Mouse (Mus musculus): ENCODE measurements around the gene Arhgap25.
"Not testable (repeated sequence)": the region's sequence is repeated elsewhere in the genome, so short reads cannot be mapped to it uniquely, and the experiment has no call there.

The Arhgap25 gene

DNA sequence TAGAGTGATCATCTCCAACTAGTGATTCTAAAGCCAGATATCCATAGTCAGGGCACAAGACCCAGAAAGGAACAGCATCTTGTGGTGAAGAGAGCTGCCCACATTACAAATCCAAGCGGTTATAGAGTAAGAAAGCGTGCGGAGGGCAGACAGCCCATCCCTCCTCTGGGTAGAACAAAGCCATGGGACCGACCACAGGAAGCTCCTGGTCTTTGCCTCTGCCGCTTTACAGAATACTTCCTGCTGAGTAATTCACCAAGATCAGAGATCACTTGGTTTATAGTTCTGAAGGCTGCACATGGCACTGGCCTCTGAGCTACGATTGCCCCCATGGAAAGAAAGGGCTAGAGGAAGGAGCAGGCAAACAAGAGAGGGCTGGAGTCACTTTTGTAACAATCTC is 30.6 kb downstream of the Arhgap25 start:
- no peak for DNase-seq

DNA sequence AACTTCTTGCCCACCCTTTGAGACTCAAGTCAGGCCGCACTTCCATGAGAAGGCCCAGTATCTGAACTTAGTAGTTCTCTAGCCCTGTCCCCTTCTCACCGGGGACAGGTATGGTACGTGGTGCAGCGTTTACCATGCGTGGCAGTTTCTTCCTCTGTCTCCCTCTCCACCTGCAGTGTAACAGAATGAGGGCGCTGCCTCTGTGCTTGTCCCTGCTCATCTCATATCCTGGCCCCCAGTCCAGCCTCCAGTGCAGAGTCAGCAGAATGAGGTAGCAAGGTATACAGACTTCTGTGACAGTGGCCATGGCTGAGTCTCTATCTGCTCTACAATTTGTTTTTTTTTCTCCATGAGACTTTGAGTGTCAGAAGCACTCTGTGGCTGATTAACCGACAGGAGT is 32.4 kb downstream of the Arhgap25 start:
- no peak for DNase-seq

DNA sequence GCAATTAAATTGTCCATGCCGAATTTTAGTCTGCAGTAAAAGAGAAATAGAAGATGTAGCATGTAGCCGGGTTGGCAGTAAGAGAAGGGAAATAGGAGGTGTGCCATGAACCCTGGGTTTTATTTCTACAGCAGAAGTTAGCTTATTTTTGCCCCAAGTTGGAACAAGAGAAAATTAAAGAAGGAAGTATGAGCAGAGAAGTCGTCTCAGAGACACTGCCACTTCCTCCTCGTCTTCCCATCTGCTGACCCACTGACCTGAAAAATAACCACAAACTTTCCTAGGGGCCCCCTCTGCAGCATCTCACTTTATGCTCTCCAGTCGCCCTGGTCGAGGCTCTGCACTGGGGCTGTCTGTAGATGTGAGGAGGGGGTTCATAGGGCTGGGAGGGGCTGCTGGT is 33.3 kb downstream of the Arhgap25 start:
- no peak for DNase-seq

DNA sequence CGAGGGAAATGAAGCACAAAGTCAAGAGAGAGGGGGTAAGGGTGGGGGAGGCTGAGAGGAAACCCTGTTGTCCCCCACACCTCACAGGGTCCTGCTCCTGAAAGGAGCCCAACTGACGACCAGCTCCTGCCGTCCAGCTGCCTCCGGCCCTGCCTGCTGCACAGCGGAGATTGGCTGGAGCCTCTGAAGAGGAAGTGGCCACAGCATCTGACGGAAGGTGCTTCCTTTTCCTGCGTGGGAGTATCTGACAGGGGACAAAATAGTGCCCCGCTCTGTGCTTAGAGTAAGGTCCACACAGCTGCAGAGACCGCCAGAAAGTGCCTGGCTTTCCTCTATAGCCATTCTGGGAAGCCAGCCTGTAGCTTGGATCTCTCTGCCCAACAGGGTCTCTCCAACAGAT is 36.9 kb downstream of the Arhgap25 start:
- no peak for DNase-seq

DNA sequence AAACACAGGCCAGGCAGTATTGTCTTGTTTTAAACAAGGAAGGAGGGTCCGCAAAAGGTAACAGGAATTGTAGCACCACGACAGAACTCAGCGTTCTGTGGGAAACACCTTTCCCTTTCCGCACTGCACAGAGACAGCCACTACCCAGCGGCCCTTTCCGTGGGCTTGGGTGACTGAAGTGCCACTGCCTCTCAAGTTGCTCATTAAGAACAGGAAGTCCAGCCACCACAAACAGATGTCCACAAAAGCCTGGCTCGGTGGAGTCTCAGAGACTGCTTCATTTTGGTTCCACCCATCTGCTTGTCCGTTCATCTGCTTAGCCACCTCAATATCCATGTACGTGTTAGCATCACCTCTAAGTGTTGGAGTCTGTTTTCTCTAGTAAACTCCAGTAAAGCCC is 38.7 kb downstream of the Arhgap25 start:
- DNase-seq = no peak

DNA sequence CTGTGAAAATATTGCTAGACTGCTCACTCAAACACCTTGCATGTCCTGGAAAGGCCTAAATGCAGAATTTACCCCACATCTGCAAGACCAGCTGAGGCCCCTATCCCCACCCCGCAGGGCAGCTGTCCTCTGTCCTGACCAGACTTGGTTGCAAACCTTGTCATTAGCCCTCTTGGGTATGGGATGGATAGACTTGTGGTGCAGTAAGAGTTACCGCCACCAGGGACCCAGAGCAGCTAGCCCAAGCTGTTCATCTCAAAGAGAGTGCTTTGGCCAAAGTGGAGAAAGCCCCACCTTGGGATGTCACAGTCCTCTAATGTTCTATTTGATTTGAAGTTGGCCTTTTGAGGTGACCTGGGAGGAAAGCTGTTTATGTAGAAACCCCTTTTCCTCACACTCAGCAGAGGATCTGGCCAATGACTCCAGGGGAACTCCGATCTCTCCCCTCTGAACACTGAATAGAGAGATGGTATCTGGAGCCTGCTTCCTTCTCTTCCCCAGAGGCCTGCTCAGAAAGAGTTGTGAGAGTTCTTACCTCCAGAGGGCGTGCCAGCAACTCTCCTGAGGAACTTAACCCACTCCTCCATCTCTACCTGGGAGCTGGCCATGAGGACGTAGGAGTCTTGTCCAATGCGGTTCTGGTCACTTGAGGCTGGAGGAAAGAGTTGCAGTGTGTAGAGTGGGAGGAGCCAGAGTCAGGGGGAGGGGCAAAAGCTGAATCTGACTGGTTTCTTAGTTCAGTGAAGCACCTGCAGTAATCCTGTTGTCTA is 45.2 kb downstream of the Arhgap25 start:
- no peak for DNase-seq

DNA sequence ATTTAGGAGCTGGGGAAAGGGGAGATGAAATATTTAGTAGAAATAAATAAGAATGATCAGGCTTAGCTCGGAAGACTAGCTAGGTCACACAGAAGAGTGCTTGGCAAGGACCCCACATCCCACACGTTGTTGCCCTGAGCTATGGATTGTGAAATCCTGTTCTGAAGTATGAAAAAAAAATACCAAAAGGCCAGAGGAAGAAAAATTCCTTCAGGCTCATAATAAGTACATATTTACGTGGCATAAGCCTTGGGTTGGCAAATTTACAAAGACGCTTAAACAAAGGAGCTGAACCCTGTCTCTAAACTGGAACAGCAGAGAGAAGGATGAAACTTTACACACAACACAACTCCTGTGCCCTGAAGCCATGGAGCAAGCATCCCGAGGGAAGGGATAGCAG is 48.3 kb downstream of the Arhgap25 start:
- no peak for DNase-seq

DNA sequence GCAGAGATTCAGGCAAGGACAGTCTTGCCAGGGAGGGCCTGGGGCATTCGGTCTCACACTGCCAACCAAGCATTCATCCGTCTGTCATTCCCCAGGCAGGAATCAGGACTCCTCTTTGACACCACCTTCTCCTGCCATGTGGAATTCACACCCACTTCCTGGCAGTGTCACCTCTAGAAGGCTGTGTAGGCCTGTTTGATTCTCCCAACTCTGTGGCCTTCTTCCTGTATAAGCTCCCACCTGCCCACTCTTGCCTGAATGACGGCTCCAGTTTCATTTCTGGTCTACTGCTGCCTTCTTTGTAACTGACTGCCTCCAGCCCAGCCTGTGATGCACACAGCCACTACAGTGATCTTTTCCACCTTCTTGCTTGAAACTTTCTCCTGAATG is 49.2 kb downstream of the Arhgap25 start:
- DNase-seq = no peak

DNA sequence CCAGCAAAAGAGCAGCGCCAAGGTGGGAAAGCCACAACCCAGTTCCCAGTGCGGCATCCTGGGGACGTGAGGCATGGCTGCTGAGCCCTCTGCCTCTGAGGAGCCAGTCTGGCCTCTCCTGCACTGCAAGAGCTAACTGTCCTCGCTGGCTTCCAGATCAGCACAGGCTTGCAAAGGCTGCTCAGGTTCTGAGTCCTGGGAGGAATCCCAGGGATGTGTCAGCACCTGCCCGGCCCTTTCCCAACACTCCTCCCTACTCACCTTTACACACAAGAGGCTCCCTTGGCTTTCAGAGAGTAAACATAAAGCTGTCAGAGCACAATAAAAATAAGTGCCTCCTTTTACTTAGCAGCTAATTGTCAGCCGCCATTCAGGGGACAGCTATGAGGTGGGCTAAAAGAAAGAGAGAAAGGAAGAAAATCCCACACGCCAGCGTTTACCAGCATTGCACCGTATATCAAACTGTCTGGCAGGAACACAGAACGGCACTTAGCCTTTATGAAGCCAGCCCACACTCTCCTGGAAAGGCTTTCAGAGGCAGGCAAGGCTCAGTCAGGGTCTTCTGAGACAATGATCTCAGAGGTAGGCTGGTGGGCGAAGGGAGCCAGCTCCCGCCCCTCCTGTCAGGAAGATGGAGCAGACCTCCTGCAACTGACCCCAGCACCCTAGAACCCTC is 49.7 kb downstream of the Arhgap25 start:
- DNase-seq = no peak

DNA sequence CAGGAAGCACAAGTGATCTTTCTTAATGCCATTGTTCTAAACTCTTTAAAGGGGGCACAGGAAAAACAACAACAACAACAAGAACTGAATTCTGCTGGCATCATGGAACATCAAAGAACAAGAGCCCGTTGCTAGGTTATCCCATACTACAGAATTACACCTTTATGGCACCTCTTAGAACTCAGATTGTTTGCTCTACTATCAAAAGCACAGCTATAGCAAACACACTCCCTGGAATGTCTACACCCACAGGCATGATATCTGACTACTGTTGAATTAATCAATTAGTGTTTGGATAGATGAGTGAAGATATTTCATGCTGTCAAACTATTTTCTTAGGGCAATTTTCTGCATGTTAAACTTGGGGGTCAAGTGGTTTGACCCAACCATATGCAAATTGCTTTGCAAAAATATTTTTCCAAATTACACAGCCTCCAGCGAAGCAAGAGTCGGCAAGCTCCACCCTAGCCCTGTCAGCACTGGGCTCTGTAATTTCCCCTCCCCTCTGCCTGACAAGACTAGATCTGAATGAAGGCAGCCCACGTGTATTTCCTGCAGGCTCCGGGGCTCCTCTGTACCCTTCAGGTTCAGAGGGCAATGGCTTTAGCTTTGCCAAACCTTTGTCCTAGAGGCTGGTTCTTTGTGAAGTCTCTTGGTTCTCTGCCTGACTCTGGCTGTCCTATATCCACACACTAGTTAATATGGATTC is 53.6 kb downstream of the Arhgap25 start:
- no peak for DNase-seq

DNA sequence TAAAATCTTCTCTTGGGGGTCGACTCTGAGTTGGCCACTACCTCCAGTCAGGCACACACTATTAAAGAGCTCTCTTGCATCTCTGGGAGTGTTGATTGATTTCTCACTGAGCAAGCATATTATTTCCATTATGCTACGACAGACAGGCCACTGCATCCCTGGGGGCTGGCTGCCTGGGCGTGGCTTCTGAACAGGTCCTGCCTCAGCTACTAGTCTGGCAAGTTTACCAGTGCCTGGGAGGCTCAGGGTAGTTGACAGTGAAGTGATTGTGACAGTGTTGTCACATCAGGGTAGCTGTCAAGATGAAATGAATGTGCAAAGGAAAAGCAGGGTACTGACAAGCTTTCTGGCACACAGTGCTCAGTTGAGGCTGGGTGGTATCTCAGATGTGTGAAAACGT is 54.2 kb downstream of the Arhgap25 start:
- DNase-seq = no peak

DNA sequence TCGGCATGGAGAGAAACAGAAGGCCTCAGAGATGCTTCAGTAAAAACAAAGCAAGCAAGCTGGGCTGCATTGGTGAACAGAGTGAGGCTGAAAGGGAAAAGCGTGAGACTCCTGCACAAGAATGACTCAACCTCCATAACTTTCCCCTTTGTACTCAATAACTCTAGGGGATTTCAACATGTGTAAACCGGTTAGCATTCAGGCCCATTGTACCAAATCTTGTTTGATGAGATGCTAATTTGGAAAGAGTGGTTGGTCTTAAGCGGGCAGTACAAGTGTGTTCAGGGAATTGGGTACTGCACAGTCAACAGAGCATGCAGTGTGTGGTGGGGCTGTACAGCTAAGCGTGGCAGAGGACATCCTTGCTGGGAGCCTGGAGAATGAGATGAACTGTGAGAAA is 57.8 kb downstream of the Arhgap25 start:
- DNase-seq = no peak

DNA sequence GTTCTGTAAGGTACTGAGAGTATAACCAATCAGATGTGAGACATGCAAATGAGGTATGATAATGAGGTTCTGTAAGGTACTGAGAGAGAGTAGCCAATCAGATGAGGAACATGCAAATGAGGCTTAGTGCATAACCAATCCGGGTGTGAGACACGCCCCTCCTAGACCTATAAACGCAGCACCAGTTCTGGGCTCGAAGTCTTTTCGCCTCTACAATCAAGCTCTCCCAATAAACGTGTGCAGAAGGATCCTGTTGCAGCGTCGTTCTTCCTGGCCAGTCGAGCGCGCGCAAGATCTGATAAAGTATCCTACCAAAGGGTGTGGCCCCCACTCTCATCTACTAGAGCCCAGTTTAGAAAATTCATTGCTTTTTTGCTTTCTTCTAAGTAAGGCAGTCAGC is 63.0 kb downstream of the Arhgap25 start:
- DNase-seq = not testable (repeated sequence)

DNA sequence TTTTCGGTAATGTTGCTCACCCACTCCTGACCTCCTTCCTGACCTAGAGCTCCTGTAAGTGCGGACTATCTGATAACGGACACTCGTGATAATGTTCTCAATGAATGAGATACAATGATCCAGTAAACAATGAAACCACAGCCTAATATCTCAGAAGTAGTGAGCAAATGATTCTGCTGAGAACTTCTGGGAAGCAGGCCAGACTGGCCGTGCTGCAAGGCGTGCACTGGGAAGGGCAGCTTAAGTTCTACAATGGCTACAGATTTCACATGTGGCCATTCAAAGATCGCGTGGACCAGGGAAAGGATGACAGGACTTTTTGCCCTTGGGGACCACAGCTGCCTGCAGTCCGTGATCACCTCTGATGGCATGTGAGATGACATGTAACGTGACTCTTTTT is 64.7 kb downstream of the Arhgap25 start:
- DNase-seq = no peak

DNA sequence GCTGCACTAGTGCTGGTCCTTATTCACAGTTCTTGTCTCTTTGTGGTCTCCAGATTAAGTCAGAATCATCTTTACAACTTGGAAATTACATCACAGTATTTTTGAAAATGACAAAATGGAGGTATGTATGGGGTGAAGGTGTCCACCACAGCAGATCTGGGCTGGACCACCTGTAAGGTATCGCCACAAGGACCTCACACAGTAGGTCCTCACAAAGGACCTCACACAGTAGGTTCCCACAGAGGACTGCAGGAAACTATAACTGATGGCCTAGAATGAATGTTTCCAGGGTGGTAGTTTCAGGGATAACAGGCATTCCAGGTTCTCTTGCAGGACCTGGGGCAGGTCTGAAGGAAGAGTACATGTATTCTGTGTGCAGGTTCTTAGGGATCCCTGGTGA is 65.7 kb downstream of the Arhgap25 start:
- no peak for DNase-seq

DNA sequence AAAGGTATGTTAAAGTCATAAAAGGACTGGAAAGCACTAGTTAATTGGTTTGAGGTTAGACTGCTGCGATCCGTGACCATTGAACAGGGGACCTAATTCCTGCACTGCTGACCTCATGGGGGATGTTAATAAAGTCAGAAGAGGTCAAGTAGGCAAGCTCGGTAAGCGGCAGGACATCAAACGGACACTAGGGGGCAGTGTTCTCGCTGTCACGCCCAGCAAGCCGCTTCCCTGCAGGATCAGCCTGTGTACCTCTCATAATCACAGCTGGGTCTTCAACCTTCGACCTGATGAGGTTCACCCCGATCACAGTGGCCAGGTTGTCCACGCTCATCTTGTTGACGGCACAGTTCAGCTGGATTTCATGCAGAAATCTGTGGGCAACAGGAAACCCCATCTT is 66.8 kb downstream of the Arhgap25 start:
- DNase-seq = peak; percentile 24

DNA sequence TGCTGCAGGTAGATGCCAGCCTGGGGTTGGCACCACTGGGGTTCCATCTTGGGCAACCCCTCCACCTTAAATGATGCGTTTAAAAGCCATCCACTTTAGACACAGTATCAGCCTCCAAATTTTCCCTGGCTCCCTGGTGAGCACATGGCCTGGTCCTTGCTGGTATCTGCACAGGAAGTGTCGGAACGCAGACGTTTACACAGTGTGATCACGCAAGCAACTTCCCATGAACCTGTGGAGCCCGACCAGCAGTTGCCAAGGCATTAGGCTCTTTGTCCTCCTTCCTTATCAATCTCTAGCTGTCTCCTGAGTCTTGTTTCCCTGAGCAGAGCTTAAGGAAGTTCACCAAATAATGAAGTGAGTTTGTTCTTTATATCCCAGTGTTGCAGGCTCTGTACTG is 77.6 kb downstream of the Arhgap25 start:
- no peak for DNase-seq

DNA sequence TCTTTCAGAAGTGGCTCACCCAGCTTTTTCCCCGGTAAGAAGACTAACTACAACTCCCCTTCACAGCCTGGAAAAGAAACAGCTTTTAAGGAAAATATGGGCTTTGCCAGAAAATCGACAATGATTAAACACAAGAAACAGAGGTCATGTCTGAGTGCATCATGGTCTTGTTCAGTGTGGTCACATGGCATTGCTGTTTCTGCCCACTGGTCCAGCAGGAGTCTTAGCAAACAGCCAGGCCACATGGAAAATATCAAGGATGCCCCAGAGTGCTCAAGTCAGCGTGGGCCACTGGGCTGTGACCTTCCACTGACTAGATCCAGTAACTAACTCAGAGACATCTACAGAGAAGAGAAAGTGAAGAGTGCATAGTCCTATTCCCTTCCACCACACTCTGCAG is 81.3 kb downstream of the Arhgap25 start:
- no peak for DNase-seq

DNA sequence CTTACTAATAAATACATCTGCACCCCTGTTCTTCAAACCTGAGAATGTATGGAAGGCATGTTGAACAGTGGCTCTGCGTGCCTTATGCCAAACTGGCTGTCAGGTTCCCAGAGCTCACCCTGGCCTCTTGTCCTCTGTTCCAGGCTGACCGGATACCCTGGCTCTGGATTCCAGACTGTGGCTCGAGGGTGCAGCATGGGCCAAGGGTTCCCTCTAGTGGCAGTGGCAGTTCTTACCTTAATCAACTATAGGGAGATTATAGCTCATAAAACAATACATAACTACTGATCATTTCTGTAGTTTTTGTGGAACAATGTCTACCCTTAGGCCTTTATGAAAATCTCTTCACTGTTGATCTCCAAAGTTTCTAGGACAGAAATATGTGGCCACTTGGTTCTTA is 82.0 kb downstream of the Arhgap25 start:
- no peak for DNase-seq

DNA sequence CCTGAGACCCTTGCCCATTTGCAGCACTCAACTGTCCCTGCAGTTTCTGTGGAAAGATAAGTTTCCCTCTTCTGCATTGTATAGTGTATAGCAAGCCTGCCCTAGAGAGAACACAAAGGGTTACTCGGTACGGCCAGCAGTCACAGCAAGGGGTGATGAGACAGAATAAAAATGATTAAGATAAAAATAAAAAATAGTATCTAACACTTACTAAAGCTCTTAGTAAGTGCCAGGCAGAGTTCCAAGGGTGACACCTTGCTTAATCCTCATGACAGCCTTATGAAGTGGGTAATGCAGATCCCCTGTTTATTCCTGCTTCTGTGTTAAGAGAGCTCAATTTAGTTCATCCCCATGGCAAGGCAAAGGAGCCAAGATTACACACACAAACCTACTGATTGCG is 83.5 kb downstream of the Arhgap25 start:
- DNase-seq = no peak

DNA sequence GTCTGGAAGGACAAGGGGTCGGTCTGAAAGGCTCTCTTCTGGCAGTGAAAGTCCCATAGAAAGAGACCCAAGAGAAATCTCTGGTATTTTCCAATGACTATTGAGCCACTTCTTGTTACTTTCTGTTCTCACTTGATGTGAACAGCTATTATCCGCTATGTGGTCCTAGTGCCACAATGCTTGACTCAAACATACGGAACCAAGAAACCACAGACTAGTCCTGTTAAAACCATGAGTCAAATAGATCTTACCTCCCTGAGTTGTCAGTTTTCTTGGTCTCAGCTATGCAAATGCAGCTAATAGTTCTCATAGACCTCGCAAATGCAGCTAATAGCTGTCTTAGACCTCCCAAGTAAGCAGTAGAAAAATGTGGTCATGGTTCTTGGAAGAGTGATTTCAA is 85.8 kb downstream of the Arhgap25 start:
- DNase-seq = no peak

DNA sequence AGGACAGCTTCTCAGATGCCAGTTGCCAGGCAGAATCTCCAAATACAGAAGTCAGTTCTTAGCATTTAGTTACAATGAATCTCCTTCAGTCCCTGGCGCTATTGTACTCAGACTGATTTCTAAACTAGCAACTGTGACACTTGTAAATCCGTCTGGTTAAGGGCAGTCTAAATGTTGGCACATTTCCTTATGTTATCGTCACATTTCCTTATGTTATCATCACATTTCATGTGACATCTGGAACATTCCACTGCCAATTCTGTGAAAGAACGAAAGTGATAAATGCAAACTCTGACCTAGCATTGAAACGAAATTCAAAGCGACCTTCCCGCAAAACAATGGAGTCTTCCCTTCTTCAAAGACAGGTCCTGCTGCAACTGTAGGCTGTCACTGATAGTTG is 87.8 kb downstream of the Arhgap25 start:
- no peak for DNase-seq

DNA sequence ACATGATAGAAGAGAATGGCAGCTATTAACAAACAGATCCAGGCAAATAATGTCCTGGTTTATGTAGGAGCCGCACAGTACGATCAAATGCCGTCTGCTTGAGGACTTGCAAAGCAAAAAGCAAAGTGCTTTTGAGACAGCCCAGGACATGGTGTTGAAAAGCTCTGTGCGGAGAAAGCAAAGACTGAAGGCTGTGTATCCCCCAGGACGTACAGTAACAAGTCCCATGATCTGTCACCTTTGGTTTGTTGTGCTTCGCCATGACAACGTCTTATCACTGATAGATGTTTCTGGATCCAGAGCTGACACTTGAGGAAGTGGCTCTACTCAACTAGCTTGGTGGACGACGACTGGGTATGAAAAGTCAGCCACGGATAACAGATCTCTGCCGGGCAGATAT is 89.8 kb downstream of the Arhgap25 start:
- DNase-seq = no peak

DNA sequence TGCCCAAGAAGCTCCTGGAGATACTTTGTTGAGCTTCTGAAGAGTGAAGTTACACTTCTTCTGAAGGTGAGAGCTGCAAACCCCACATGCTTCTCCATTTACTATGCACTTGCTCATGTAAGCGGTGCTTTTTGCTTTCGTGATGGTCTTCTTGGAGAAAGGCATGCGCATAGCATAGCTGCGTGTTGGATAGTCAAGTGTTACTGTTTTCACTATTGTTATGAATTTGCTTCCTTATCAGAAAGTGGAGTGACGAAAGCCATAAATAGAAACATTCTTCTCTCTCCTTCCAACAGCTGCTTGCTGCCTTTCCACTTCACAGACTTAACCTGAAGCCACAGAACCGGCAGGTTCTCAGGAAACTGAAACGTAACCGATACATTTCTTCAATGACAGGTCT is 96.3 kb downstream of the Arhgap25 start:
- DNase-seq = no peak

All from cerebellum, adult 9-11 months (tissue).